Mouse (Mus musculus): ENCODE measurements at regions not wholly inside any gene's neighbourhood (a gene's known extent, or its start where the extent isn't known, plus 50 kb on each side); places are given as distances from the start of the nearest gene placed in this dataset.

GRCm38 (mm10) chr14:58387348-58388000, 317.1 kb downstream of the Fgf9 start:
- ATAC-seq (replicated peaks; ENCODE audit: low FRiP score) (no peak), DNase-seq (ENCODE audit: low spot score) (no peak)
- H3K36me3 ChIP-seq (ENCODE audit: control insufficient read depth, insufficient read depth, low read length), result no peaks in the 10 kb centered on the region
- no peaks in the 10 kb centered on the region for H3K9me3 ChIP-seq (ENCODE audit: control insufficient read depth, low read length)
- H3K4me1 ChIP-seq (replicated peaks; ENCODE audit: control insufficient read depth, insufficient read depth, low read length), result no peaks in the 10 kb centered on the region
- H3K4me3 ChIP-seq (ENCODE audit: low read depth, low read length), result no peak overlapping the region
- no peak overlapping the region for H3K4me2 ChIP-seq
- H3K27ac ChIP-seq (ENCODE audit: low read depth, low read length), result no peak overlapping the region
- 86% methylated on average over 9 of the region's 9 CpGs for WGBS
- no peaks in the 10 kb centered on the region for H3K27me3 ChIP-seq (replicated peaks; ENCODE audit: control insufficient read depth, insufficient read depth, low read length)
- no peak overlapping the region for H3K9ac ChIP-seq (ENCODE audit: low read depth, low read length)

- Histone ChIP-seq H3K27ac (ENCODE audit: low read depth, low read length) (no peak overlapping the region), H3K4me3 (ENCODE audit: low read depth, low read length) (no peak overlapping the region), H3K9ac (ENCODE audit: low read depth, low read length) (no peak overlapping the region), H3K4me2 (no peak overlapping the region), H3K4me1 (replicated peaks; ENCODE audit: control insufficient read depth, insufficient read depth, low read length) (no peaks in the 10 kb centered on the region), H3K27me3 (replicated peaks; ENCODE audit: control insufficient read depth, insufficient read depth, low read length) (no peaks in the 10 kb centered on the region), H3K9me3 (ENCODE audit: control insufficient read depth, low read length) (no peaks in the 10 kb centered on the region), H3K36me3 (ENCODE audit: control insufficient read depth, insufficient read depth, low read length) (no peaks in the 10 kb centered on the region)
- DNase-seq (ENCODE audit: low spot score) (no peak), ATAC-seq (replicated peaks; ENCODE audit: low FRiP score) (no peak)
These were observed 304.7 kb downstream of the Fgf9 start for GRCm38 (mm10) chr14:58375056-58375455.

- no peak overlapping the region for H3K4me2 ChIP-seq
- ATAC-seq (replicated peaks; ENCODE audit: low FRiP score) (no peak), DNase-seq (ENCODE audit: low spot score) (no peak)
- 81% methylated on average over 2 of the region's 2 CpGs for WGBS
- no peak overlapping the region for H3K4me3 ChIP-seq (ENCODE audit: low read depth, low read length)
- no peaks in the 10 kb centered on the region for H3K4me1 ChIP-seq (replicated peaks; ENCODE audit: control insufficient read depth, insufficient read depth, low read length)
- H3K9ac ChIP-seq (ENCODE audit: low read depth, low read length), result no peak overlapping the region
- H3K36me3 ChIP-seq (ENCODE audit: control insufficient read depth, insufficient read depth, low read length), result no peaks in the 10 kb centered on the region
- H3K9me3 ChIP-seq (ENCODE audit: control insufficient read depth, low read length), result no peaks in the 10 kb centered on the region
- no peaks in the 10 kb centered on the region for H3K27me3 ChIP-seq (replicated peaks; ENCODE audit: control insufficient read depth, insufficient read depth, low read length)
- H3K27ac ChIP-seq (ENCODE audit: low read depth, low read length), result no peak overlapping the region
These were observed 286.5 kb downstream of the Fgf9 start for GRCm38 (mm10) chr14:58356824-58357223.

GRCm38 (mm10) chr14:58352986-58353385, 282.6 kb downstream of the Fgf9 start:
- H3K36me3 ChIP-seq (ENCODE audit: control insufficient read depth, insufficient read depth, low read length), result no peaks in the 10 kb centered on the region
- no peak overlapping the region for H3K27ac ChIP-seq (ENCODE audit: low read depth, low read length)
- H3K9ac ChIP-seq (ENCODE audit: low read depth, low read length), result no peak overlapping the region
- no peak for DNase-seq (ENCODE audit: low spot score)
- H3K27me3 ChIP-seq (replicated peaks; ENCODE audit: control insufficient read depth, insufficient read depth, low read length), result no peaks in the 10 kb centered on the region
- H3K9me3 ChIP-seq (ENCODE audit: control insufficient read depth, low read length), result no peaks in the 10 kb centered on the region; the same call in 1 of the 2 replicates
- H3K4me2 ChIP-seq, result no peak overlapping the region
- no peaks in the 10 kb centered on the region for H3K4me1 ChIP-seq (replicated peaks; ENCODE audit: control insufficient read depth, insufficient read depth, low read length)
- no peak overlapping the region for H3K4me3 ChIP-seq (ENCODE audit: low read depth, low read length)
- no peak for ATAC-seq (replicated peaks; ENCODE audit: low FRiP score)

GRCm38 (mm10) chr14:58336148-58336547, 265.8 kb downstream of the Fgf9 start:
- H3K4me2 ChIP-seq, result no peak overlapping the region
- H3K9ac ChIP-seq (ENCODE audit: low read depth, low read length), result no peak overlapping the region
- no peak overlapping the region for H3K27ac ChIP-seq (ENCODE audit: low read depth, low read length)
- H3K36me3 ChIP-seq (ENCODE audit: control insufficient read depth, insufficient read depth, low read length), result no peaks in the 10 kb centered on the region
- ATAC-seq (replicated peaks; ENCODE audit: low FRiP score) (no peak), DNase-seq (ENCODE audit: low spot score) (no peak)
- WGBS, result 90% methylated on average over 14 of the region's 14 CpGs
- H3K9me3 ChIP-seq (ENCODE audit: control insufficient read depth, low read length), result no peaks in the 10 kb centered on the region; the same call in 1 of the 2 replicates
- no peak overlapping the region for H3K4me3 ChIP-seq (ENCODE audit: low read depth, low read length)
- H3K4me1 ChIP-seq (replicated peaks; ENCODE audit: control insufficient read depth, insufficient read depth, low read length), result no peaks in the 10 kb centered on the region
- no peaks in the 10 kb centered on the region for H3K27me3 ChIP-seq (replicated peaks; ENCODE audit: control insufficient read depth, insufficient read depth, low read length)

GRCm38 (mm10) chr14:58323164-58323563, 252.8 kb downstream of the Fgf9 start:
- H3K4me1 ChIP-seq (replicated peaks; ENCODE audit: control insufficient read depth, insufficient read depth, low read length), result no peaks in the 10 kb centered on the region
- H3K27me3 ChIP-seq (replicated peaks; ENCODE audit: control insufficient read depth, insufficient read depth, low read length), result no peaks in the 10 kb centered on the region
- no peak for DNase-seq (ENCODE audit: low spot score)
- H3K27ac ChIP-seq (ENCODE audit: low read depth, low read length), result no peak overlapping the region
- no peaks in the 10 kb centered on the region for H3K9me3 ChIP-seq (ENCODE audit: control insufficient read depth, low read length)
- H3K4me3 ChIP-seq (ENCODE audit: low read depth, low read length), result no peak overlapping the region
- ATAC-seq (replicated peaks; ENCODE audit: low FRiP score), result no peak
- no peak overlapping the region for H3K4me2 ChIP-seq
- no peak overlapping the region for H3K9ac ChIP-seq (ENCODE audit: low read depth, low read length)
- 80% methylated on average over 6 of the region's 6 CpGs for WGBS
- H3K36me3 ChIP-seq (ENCODE audit: control insufficient read depth, insufficient read depth, low read length), result no peaks in the 10 kb centered on the region

GRCm38 (mm10) chr14:58322461-58322860, 252.1 kb downstream of the Fgf9 start:
- Histone ChIP-seq H3K9ac (ENCODE audit: low read depth, low read length) (no peak overlapping the region), H3K27ac (ENCODE audit: low read depth, low read length) (no peak overlapping the region), H3K9me3 (ENCODE audit: control insufficient read depth, low read length) (no peaks in the 10 kb centered on the region), H3K4me3 (ENCODE audit: low read depth, low read length) (no peak overlapping the region), H3K36me3 (ENCODE audit: control insufficient read depth, insufficient read depth, low read length) (no peaks in the 10 kb centered on the region), H3K4me2 (no peak overlapping the region), H3K4me1 (replicated peaks; ENCODE audit: control insufficient read depth, insufficient read depth, low read length) (no peaks in the 10 kb centered on the region), H3K27me3 (replicated peaks; ENCODE audit: control insufficient read depth, insufficient read depth, low read length) (no peaks in the 10 kb centered on the region)
- ATAC-seq (replicated peaks; ENCODE audit: low FRiP score), result no peak
- DNase-seq (ENCODE audit: low spot score), result no peak
- 78% methylated on average over 4 of the region's 4 CpGs for WGBS

- no peaks in the 10 kb centered on the region for H3K4me1 ChIP-seq (replicated peaks; ENCODE audit: control insufficient read depth, insufficient read depth, low read length)
- no peak overlapping the region for H3K4me2 ChIP-seq
- 91% methylated on average over 10 of the region's 10 CpGs for WGBS
- H3K27ac ChIP-seq (ENCODE audit: low read depth, low read length), result no peak overlapping the region
- H3K9ac ChIP-seq (ENCODE audit: low read depth, low read length), result no peak overlapping the region
- H3K9me3 ChIP-seq (ENCODE audit: control insufficient read depth, low read length), result no peaks in the 10 kb centered on the region
- H3K4me3 ChIP-seq (ENCODE audit: low read depth, low read length), result no peak overlapping the region
- no peaks in the 10 kb centered on the region for H3K27me3 ChIP-seq (replicated peaks; ENCODE audit: control insufficient read depth, insufficient read depth, low read length)
- DNase-seq (ENCODE audit: low spot score) (no peak), ATAC-seq (replicated peaks; ENCODE audit: low FRiP score) (no peak)
- H3K36me3 ChIP-seq (ENCODE audit: control insufficient read depth, insufficient read depth, low read length), result no peaks in the 10 kb centered on the region
These were observed 251.5 kb downstream of the Fgf9 start for GRCm38 (mm10) chr14:58321875-58322274.

- Histone ChIP-seq H3K4me2 (no peak overlapping the region), H3K9ac (ENCODE audit: low read depth, low read length) (no peak overlapping the region), H3K27me3 (replicated peaks; ENCODE audit: control insufficient read depth, insufficient read depth, low read length) (no peaks in the 10 kb centered on the region), H3K4me3 (ENCODE audit: low read depth, low read length) (no peak overlapping the region), H3K27ac (ENCODE audit: low read depth, low read length) (no peak overlapping the region), H3K4me1 (replicated peaks; ENCODE audit: control insufficient read depth, insufficient read depth, low read length) (no peaks in the 10 kb centered on the region), H3K36me3 (ENCODE audit: control insufficient read depth, insufficient read depth, low read length) (no peaks in the 10 kb centered on the region), H3K9me3 (ENCODE audit: control insufficient read depth, low read length) (no peaks in the 10 kb centered on the region)
- ATAC-seq (replicated peaks; ENCODE audit: low FRiP score) (no peak), DNase-seq (ENCODE audit: low spot score) (no peak)
- WGBS, result 65% methylated on average over 5 of the region's 5 CpGs
These were observed 250.9 kb downstream of the Fgf9 start for GRCm38 (mm10) chr14:58321234-58321633.
